Comparison of ENCODE assay signal across 8 mouse cellular contexts in the genomic region with DNA sequence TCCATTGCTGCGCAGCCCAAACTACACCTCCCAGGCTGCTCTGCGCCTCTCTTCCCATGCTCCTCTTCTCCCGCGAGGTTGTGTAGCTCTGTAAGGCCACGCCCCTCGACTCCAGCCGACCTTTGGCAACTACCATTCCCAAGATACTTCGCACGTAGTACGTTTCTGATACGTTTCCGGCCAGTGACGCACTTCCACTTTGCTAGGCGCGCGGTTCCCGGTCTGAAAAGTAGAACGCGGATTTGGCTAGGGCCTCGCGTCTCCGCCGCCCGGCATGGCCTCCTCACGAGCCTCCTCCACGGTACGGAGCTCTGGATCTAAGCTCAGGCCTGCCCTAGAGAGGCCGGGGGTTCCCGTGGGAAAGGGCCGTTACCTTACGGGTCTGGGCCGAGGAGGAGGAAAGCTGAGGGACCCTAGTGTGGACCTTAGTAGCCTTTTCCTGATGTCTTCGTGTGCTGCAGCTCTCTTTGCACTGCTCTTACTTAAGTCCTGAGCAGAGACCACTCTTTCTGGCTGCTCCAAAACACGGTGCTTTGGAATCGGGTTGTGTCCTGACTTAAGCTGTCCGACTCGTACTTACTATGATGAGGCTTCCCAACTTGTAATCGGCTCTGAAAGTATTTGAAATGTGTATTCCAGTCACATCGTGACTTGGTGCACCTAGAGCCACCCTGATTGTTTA. TPM values are rescaled to one million over a fixed set of nuclear protein-coding genes. Genes with fewer than 3 reads are reported as not detected.
A peak's percentile ranks its signal among the peaks of the same experiment; 100 is the strongest.
DNase-seq lines count a peak whose midpoint lies in the region; ATAC-seq lines count a peak whose summit lies in the region.

A gene (minus strand): TSS at position 42 of the 682 bp plus-strand sequence.
A gene (plus strand): TSS at position 197 of the 682 bp plus-strand sequence.

- DNase-seq in NIH3T3 (ENCODE audit: low read depth), result peak; percentile 100
- peak; percentile 98 to 99 for DNase-seq in cerebellum, postnatal 10 days
- peak; percentile 97 to 98 for DNase-seq in frontal cortex, postnatal 10 days (ENCODE audit: low spot score in 2 of 2)
- DNase-seq in layer of hippocampus, postnatal 14 days (ENCODE audit: low spot score in 2 of 2), result peak; percentile 96 to 99
- peak; percentile 98 for DNase-seq in lung, postnatal 14 days
- DNase-seq in retina, adult 2 months (ENCODE audit: low read depth, low spot score), result peak; percentile 94
- peak; percentile 94 to 98 for DNase-seq in thymus, postnatal 36 days

- no peaks in the 10 kb centered on the region for H3K9me3 ChIP-seq in hindbrain, embryonic 12.5 days (replicated peaks)

- WGBS in hindbrain, embryonic 12.5 days, result 1% methylated on average over 39 of the region's 39 CpGs

- H3K27me3 ChIP-seq in hindbrain, embryonic 12.5 days, result no peaks in the 10 kb centered on the region

- H3K27ac ChIP-seq in hindbrain, embryonic 12.5 days, result peak within 1 kb of the TSS; percentile 79

- peak within 1 kb of the TSS; percentile 60 for H3K4me2 ChIP-seq in hindbrain, embryonic 12.5 days (replicated peaks)

- H3K4me1 ChIP-seq in hindbrain, embryonic 12.5 days, result peaks cover 29% of the 10 kb centered on the region

- H3K36me3 ChIP-seq in hindbrain, embryonic 12.5 days, result peaks cover 25% of the 10 kb centered on the region

- ATAC-seq in hindbrain, embryonic 12.5 days (ENCODE audit: low FRiP score), result peak; percentile 100

- peak within 1 kb of the TSS; percentile 79 for H3K4me3 ChIP-seq in hindbrain, embryonic 12.5 days

- peak within 1 kb of the TSS; percentile 87 for H3K9ac ChIP-seq in hindbrain, embryonic 12.5 days

RNA-seq across cellular contexts. Expression of the first gene that starts in this region (rescaled TPM):
- polyA plus RNA-seq in hindbrain, embryonic 12.5 days (2016; fragmentation: Nextera tagmentation; extraction: Ambion mirVana), result 136 and 147 TPM in 2 replicates
- total RNA-seq in layer of hippocampus, postnatal 14 days (2021), result 10 to 100 TPM; 48.4 to 49.3 TPM

RNA-seq across cellular contexts. Expression of the second gene that starts in this region (rescaled TPM):
- 20.8 and 21.2 TPM in 2 replicates for polyA plus RNA-seq in hindbrain, embryonic 12.5 days (2016; fragmentation: Nextera tagmentation; extraction: Ambion mirVana)
- 10 to 100 TPM; 11.8 to 12.8 TPM for total RNA-seq in layer of hippocampus, postnatal 14 days (2021)

Comparison
In these comparisons a context has a peak if more than half of its experiments do, and no peak if none do; other contexts are left out.
1. Peak in every context shown above with its lines: DNase-seq, ATAC-seq, H3K4me3 ChIP-seq and H3K27ac ChIP-seq.